Mouse (Mus musculus) fibroblast of lung, adult 2 months (primary cell): Measurements from ENCODE around the gene Tnxb.

Experiments used
- DNase-seq: peaks from one replicate; pipeline ENCODE4 v3.0.0-alpha.2; 2011; ENCODE audit warnings: low read depth

The Tnxb gene

GRCm38 (mm10) chr17:34670235-34670634 lies at the start of gene Tnxb:
Gene Tnxb (plus strand): TSS chr17:34670535.
- no peak for DNase-seq

GRCm38 (mm10) chr17:34621006-34621405 lies 49.3 kb upstream of the Tnxb start:
- no peak for DNase-seq

- no peak for DNase-seq
These were observed 47.2 kb upstream of the Tnxb start for GRCm38 (mm10) chr17:34623161-34623560.

GRCm38 (mm10) chr17:34624981-34625380 lies 45.4 kb upstream of the Tnxb start:
- no peak for DNase-seq

- no peak for DNase-seq
These were observed 44.1 kb upstream of the Tnxb start for GRCm38 (mm10) chr17:34626062-34626772.

- DNase-seq, result no peak
These were observed 43.6 kb upstream of the Tnxb start for GRCm38 (mm10) chr17:34626773-34627092.

- peak; percentile 69 for DNase-seq
These were observed 43.0 kb upstream of the Tnxb start for GRCm38 (mm10) chr17:34627093-34627942.

GRCm38 (mm10) chr17:34627943-34628643 lies 42.2 kb upstream of the Tnxb start, which contains the start of gene Ppt2:
Gene Ppt2 (minus strand): TSS chr17:34628510.
- no peak for DNase-seq

- DNase-seq, result no peak
These were observed 41.7 kb upstream of the Tnxb start for GRCm38 (mm10) chr17:34628644-34628967.

GRCm38 (mm10) chr17:34629221-34629751 lies 41.0 kb upstream of the Tnxb start, which contains the start of gene Prrt1:
Gene Prrt1 (plus strand): TSS chr17:34629533.
- DNase-seq, result no peak

GRCm38 (mm10) chr17:34629796-34630603 lies 40.3 kb upstream of the Tnxb start:
- DNase-seq, result no peak

- DNase-seq, result no peak
These were observed 39.5 kb upstream of the Tnxb start for GRCm38 (mm10) chr17:34630761-34631301.

- no peak for DNase-seq
These were observed 38.7 kb upstream of the Tnxb start for GRCm38 (mm10) chr17:34631647-34632046.

GRCm38 (mm10) chr17:34632261-34632691 lies 38.1 kb upstream of the Tnxb start:
- peak; percentile 51 for DNase-seq

- DNase-seq, result no peak
These were observed 34.7 kb upstream of the Tnxb start for GRCm38 (mm10) chr17:34635671-34636070.

GRCm38 (mm10) chr17:34637459-34637858 lies 32.9 kb upstream of the Tnxb start:
- DNase-seq, result no peak

- peak; percentile 34 for DNase-seq
These were observed 30.7 kb upstream of the Tnxb start for GRCm38 (mm10) chr17:34639461-34640255.

- DNase-seq, result peak; percentile 97
These were observed 29.3 kb upstream of the Tnxb start for GRCm38 (mm10) chr17:34640778-34641601.

GRCm38 (mm10) chr17:34641945-34642344 lies 28.4 kb upstream of the Tnxb start:
- DNase-seq, result no peak

- DNase-seq, result no peak
These were observed 27.0 kb upstream of the Tnxb start for GRCm38 (mm10) chr17:34643379-34643778.
